Mouse (Mus musculus): Measurements from ENCODE around the gene Umad1.
A peak's percentile ranks its signal among the peaks of the same experiment; 100 is the strongest.

Umad1 gene

DNA sequence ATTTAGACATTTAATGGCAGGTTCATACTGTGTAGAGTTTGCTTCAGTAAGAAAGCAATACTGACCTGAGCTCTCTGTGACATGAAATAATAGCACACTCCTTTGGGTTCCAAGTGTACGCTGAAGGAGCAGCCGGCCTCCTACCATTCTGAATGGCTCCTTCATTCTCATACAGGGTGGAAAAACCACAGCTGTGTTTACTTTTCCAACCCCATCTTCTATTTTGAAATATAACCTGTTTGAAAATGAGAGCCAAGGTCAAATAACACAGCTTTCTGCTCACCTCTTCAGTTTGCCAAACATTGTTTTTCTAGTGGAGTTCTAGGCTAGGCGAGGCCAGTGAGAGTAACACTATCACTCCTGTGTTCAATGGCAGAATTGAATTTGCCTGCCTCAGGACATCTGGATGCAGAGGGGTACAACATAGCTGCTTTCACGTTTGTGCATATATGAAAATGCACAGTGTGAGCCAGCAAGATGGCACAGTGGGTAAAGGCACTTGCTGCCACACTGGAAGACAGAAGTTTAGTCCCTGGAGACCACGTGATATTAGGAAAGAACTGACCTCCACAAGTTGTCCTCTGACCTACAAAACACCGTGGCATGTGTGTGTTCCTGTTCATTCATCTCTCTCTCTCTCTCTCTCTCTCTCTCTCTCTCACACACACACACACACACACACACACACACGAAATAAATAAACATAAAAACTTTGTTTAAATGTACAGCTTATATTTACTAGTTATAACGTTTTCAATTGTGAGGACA is 157.9 kb downstream of the Umad1 start:
- DNase-seq (ENCODE audit: low spot score): no peak

- no peak for DNase-seq (ENCODE audit: low spot score)
Observed at GRCm38 (mm10) chr6:8419485-8420186, 160.5 kb downstream of the Umad1 start.

- no peak for DNase-seq (ENCODE audit: low spot score)
Observed at GRCm38 (mm10) chr6:8420187-8420503, 161.1 kb downstream of the Umad1 start.

GRCm38 (mm10) chr6:8421421-8421820 is 162.3 kb downstream of the Umad1 start:
- no peak for DNase-seq (ENCODE audit: low spot score)

DNA sequence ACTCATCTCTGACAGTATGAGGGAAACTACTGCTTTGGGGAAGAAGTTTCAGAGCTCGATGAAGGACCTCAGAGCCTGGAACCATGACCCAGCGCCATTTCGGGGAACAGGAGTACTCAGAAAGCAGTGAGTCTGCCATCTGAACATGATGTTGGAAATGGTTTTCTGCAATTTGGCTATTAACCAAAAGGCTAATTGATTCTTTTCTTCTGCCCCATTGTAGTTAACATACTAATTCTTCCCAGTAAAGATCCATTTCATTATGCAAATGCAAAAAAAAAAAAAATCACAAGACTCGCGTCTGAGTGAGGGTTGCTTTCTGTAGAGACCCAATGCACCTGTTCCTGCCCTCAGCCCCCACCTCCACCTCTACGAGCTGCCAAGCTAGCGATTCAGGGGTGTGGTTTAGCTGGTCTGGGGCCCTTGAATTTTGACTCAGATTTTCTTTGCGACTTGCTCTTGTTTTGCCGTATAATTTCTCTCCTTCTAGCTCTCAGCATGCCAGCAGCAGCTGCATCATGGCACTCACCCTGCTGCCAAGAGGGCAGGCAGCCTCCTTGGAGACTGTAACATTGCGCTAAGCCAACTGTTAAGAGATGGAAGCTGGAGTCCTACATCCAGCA is 163.0 kb downstream of the Umad1 start:
- peak; percentile 24 for DNase-seq (ENCODE audit: low spot score)

- DNase-seq (ENCODE audit: low spot score): no peak
Observed at GRCm38 (mm10) chr6:8423142-8423541, 164.1 kb downstream of the Umad1 start.

DNA sequence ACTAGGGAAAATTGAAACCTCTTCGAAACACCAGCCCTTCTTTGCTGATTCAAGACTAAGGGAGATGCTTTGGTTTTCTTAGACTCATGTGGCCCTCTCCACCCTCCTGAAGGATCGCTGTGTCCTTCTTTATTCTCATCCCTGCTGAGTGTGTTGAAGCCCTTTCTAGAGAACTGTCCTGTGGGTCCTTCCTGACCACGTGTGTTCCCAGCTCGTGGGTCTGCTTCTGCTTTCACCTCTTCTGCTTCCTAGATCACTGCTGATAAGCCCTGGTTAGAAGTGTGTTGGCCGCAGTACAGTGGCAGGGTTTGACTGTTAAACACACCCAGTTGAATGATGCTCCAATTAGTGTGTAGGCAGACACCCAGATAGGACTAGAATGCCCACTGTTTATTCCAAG is 168.6 kb downstream of the Umad1 start:
- no peak for DNase-seq (ENCODE audit: low spot score)

GRCm38 (mm10) chr6:8430610-8431234 is 171.6 kb downstream of the Umad1 start:
- DNase-seq (ENCODE audit: low spot score): no peak

- DNase-seq (ENCODE audit: low spot score): no peak
Observed at GRCm38 (mm10) chr6:8433179-8433578, 174.1 kb downstream of the Umad1 start.

DNA sequence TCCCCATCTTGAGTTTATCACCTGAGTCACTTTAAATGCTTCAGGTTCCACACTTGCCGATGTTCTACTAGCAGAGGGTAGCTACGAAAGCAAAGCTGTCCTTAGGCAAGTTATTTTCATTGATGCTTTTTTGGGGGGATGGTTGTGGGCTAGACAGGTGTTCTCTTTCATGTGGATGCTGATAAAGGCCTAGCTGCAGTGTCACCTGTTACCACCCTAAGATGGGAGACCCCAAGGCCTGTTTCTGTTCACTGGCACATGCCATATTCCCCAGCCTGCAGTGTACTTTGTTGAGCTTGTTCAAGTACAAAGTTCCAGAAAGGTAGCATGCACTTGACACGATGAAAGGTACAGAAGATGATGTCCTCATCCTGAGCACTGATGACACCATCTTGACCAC is 178.8 kb downstream of the Umad1 start:
- no peak for DNase-seq (ENCODE audit: low spot score)

DNA sequence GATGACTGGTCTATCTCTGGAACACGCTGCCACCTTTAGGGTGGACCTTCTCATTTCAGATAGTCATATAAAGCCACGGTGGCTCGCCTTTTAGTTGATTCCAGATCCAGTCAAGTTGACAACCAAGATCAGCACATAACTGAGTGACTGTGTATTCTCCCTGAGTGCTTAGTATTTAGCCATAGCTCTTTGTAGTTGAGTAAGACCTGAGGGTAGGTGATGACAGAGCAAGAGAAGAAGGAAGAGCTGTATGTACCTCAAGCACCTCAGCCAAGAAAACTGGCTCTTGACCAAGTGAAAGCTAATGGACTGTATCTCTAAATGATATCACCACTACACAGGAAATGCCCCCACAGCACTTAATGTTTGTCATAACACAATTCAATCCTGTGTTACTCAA is 182.7 kb downstream of the Umad1 start:
- DNase-seq (ENCODE audit: low spot score): no peak

DNA sequence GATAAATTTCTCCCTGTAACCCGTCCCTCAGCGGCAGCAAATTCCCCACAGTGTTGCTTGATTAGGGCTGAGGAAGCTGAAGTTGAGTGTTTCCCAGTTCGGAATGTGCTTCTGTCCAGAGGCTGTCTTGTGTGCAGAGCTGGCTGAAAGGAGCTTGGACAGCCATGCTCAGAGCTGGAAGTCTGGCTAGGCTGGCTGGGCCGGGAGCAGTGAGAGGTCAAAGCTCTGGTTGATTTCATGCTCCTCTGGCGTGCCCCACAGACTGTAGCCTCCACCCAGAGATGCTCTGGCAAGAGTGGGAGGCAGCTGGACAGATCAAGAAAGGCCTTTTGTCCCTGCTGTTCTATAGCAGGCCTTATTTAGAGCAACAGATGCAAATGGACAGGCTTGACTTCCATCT is 187.7 kb downstream of the Umad1 start:
- DNase-seq (ENCODE audit: low spot score): peak; percentile 56

GRCm38 (mm10) chr6:8455599-8455998 is 196.5 kb downstream of the Umad1 start:
- DNase-seq (ENCODE audit: low spot score): no peak

DNA sequence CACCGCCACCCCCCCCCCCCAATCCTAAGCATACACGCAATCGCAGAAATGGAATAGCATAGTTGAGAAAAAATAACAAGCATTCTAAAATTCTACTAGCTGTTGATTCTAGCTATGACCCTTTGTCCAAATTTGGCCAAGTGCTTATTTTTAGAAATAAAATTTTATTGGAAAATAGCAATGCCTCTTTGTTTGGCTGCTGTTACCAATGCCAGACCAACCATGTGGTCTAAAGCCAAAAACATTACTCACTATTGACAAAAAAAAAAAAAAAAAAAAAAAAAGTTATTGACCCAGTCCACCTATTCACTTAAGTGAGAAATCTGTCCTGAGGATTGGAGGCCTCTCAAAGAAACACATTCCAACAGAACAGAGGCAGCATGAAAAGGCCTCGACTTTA is 199.5 kb downstream of the Umad1 start:
- peak; percentile 54 for DNase-seq (ENCODE audit: low spot score)

DNA sequence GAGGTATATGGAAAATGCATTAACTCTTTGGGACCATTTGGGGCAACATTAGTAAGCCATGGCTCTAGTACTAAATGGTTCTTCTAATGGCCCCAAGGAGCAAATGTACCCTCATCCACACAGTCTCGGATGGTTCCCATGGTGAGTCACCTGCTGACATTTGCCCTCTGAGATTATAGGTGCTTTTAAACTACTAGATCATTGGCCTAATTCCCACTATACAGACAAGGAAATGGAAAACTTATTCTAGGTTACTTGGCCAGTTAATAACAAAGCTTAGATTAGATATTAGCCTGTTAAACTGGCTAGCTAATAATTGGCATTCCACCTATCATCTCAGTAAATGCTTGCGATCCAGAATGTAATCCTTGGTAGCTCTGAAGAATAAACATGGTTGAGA is 203.4 kb downstream of the Umad1 start:
- DNase-seq (ENCODE audit: low spot score): no peak

DNA sequence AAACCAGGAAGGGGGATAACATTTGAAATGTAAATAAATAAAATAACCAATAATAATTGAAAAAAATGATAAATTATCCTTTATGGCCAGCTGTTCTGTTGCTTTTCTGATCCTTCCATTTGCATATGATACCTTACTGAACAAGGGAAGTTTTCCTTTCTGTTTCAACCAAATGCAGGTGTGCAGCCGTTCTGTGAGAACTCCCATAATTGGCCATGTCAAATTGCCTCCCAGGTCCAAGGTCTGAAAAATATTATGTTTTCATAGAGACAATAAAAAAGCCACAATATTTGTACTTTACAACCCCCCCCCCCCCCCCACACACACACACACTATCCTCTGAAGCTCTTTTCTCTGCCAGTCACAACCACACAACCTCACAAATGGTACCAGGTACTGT is 206.3 kb downstream of the Umad1 start:
- DNase-seq (ENCODE audit: low spot score): no peak

DNA sequence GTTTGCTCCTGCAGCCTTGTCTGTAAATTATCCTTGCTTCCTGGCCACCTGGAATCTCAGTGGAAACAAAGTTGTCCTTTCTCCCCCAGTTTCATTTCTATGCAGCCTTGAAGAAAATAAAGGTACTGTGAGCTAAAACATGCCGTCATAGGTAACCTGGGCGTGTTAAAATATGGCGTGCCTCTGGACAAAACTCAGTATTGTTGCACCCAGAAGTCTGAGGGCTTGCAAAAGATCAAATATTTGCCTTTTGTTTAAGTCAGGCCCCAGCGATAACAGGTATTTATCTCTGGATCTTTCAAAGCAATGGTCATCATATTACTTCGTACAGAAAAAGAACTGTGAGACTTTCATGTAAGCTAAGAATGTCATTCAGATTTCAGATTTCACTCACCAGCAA is 206.9 kb downstream of the Umad1 start:
- no peak for DNase-seq (ENCODE audit: low spot score)

GRCm38 (mm10) chr6:8467667-8468337 is 208.7 kb downstream of the Umad1 start:
- DNase-seq (ENCODE audit: low spot score): no peak

- no peak for DNase-seq (ENCODE audit: low spot score)
Observed at GRCm38 (mm10) chr6:8469918-8470317, 210.8 kb downstream of the Umad1 start.

GRCm38 (mm10) chr6:8472125-8472524 is 213.0 kb downstream of the Umad1 start:
- peak; percentile 42 for DNase-seq (ENCODE audit: low spot score)

- DNase-seq (ENCODE audit: low spot score): peak; percentile 89
Observed at GRCm38 (mm10) chr6:8472915-8473314, 213.8 kb downstream of the Umad1 start.

GRCm38 (mm10) chr6:8473498-8473897 is 214.4 kb downstream of the Umad1 start:
- DNase-seq (ENCODE audit: low spot score): peak; percentile 91

Measured in adipocyte (in vitro differentiated cells).